Mouse (Mus musculus): ENCODE results near the gene Plekha1.

DNA sequence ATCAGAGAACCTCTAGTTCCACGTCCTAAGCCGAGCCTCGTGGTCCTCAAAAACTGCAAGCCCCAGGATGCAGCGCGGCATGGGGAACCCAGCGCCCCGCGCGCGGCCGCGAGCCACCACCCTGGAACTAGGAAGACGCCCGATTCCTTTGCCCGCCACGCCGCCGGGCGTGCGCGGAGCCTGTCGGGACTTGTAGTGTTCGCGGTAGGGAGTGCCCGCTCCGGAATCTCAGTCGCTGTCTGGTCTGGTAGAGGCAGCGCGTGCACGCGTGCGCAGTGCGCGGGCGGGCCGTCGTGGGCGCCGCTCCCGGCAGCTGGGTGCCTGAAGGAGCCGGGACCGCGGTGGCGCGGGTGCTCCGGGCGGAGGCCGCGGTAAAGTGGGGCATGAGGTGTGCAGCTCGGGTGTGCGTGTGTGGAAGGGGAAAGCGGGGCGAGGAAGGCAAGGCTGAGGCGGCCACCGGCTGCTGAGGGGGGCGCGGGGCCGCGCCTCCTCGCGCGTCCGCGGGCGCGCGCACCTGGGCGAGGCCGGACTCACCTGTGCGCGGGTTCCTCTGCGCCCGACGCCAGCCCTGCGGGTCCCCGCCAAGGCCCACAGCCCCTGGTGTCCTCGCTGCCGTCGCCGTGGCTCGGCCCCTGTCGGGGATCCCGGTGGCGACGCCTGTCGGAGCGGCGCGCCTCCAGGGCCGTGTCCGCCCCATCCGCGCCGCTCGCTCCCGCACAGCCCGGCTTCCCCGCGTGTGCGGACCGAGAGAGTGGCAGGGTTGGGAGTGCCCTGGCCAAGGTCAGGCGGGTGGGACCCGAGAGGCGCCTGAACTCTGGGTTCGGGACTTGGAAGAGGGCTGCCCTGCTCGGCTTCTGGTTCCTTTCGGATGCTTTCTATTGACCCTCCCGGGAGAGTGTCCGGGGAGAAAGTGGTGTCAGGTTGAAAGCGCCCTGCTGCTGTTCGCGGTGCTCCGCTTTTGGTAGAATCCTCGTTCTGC, at the start of gene Plekha1:
- TF ChIP-seq CTCF (IDR thresholded peaks at IDR 0.05; ENCODE audit: borderline replicate concordance, insufficient read depth, low read depth, low read length) (no peak), POLR2A (IDR thresholded peaks at IDR 0.05; ENCODE audit: borderline replicate concordance, insufficient read depth, low read length) (peak; percentile 74)

Data from cerebellum, adult 2 months (tissue).